Mouse (Mus musculus): Measurements from ENCODE around the gene Bag3.

- TF ChIP-seq CTCF (conservative IDR thresholded peaks at IDR 0.05 in 1 of 2, IDR thresholded peaks at IDR 0.05 in 1 of 2; ENCODE audit: low read depth in 2 of 2, low read length in 2 of 2) (no peak), SIN3A (IDR thresholded peaks at IDR 0.05; ENCODE audit: low read length) (no peak), CHD2 (IDR thresholded peaks at IDR 0.05; ENCODE audit: low read length) (no peak), HCFC1 (IDR thresholded peaks at IDR 0.05; ENCODE audit: low read depth, low read length) (no peak), ETS1 (conservative IDR thresholded peaks at IDR 0.05; ENCODE audit: low read depth, low read length) (no peak), MXI1 (IDR thresholded peaks at IDR 0.05; ENCODE audit: low read depth, low read length) (no peak), POLR2AphosphoS2 (IDR thresholded peaks at IDR 0.05; ENCODE audit: low read depth, low read length) (no peak), SMC3 (IDR thresholded peaks at IDR 0.05; ENCODE audit: low read depth, low read length) (no peak), EP300 (IDR thresholded peaks at IDR 0.05; ENCODE audit: low read length) (no peak), E2F4 (IDR thresholded peaks at IDR 0.05; ENCODE audit: insufficient replicate concordance, low read depth, low read length) (no peak), POLR2A (IDR thresholded peaks at IDR 0.05; ENCODE audit: low read depth, low read length) (no peak)
These were observed 27.1 kb downstream of the Bag3 start for GRCm38 (mm10) chr7:128550328-128551086.
